Mouse (Mus musculus) kidney, adult 18-20 months (tissue): Measurements from ENCODE around the gene Uba2.
"Not testable (repeated sequence)": the region's sequence is repeated elsewhere in the genome, so short reads cannot be mapped to it uniquely, and the experiment has no call there.

Experiments used
- DNase-seq: peaks from one replicate; pipeline ENCODE4 v3.0.0; 2021

Uba2 gene

DNA sequence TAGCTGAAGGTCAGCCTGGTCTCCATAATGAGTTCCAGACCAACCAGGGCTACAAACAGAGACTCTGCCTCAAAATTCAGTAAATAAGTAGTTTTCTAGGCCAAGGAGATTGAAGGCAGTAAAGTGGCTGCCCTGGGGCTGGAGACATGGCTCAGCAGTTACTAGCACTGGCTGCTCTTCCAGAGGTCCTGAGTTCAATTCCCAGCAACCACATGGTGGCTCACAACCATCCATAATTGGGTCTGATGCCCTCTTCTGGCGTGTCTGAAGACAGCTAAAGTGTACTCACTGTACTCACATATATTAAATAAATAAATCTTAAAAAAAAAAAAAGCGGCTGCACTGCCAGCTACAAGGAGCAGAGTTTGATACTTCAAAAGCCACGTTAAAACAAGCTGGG is 3.4 kb downstream of the Uba2 start:
- no peak for DNase-seq

GRCm38 (mm10) chr7:34164671-34165070 is 4.7 kb downstream of the Uba2 start:
- no peak for DNase-seq

- no peak for DNase-seq
Observed at GRCm38 (mm10) chr7:34159167-34159566, 10.2 kb downstream of the Uba2 start.

DNA sequence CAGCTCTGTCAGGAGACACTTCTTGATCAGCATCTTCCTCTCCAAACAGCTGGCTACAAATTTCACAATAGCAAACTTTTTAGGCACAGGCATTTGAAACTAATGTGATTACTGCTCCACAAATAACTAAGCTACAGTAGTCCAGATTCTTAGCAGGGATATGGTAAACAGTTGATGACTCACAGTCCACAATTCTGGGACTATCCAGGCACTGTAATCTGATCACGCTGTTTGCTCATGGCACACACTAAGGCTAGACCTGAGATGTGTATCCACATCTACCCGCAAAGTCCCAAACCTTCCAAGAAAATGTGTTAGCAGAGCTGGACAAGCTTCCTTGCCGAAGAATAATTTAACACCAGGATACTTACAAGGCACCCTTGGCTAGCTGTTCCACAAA is 11.4 kb downstream of the Uba2 start:
- DNase-seq: no peak

DNA sequence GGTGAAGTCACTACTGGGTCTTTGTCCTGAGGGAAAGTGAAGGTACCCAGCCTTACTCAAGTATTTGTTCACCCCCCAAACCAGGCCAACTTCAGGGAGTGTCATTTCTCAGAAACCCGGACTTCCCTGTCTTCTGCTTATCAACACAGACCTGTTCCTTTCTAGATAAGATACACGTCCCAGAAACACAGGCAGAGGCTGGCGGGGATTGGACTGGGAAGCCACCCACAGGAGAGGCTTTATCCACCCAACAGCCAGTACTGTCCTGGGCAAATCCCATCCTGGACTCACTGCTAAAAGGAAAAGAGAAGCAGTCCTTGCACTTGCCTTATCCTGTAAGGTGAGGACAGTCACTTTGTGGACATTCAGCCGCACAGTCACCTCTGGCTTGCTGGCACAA is 22.2 kb downstream of the Uba2 start:
- DNase-seq: no peak

- DNase-seq: no peak
Observed at GRCm38 (mm10) chr7:34141123-34141522, 28.3 kb downstream of the Uba2 start.

- no peak for DNase-seq
Observed at GRCm38 (mm10) chr7:34139493-34139892, 29.9 kb downstream of the Uba2 start.

DNA sequence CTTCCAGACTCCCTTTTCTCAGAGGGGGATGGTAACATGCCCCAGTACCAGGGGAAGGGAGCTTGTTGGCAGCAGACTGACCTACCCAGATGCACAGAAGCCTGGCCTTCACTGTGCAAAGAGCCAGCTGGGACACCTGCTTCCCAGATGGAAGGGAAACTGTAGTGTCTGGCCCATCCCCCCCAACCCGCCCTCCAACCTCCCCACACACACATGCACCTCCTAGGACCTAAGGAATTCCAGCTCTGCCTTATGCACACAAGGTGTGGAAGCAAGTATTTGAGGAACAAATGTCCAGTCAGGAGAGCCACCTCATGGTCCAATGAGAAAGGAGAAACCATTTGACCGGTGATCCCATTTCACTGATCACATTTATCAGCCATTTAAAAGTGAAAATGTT is 35.1 kb downstream of the Uba2 start:
- DNase-seq: no peak

GRCm38 (mm10) chr7:34133117-34133762 is 36.2 kb downstream of the Uba2 start, which contains the start of gene Wtip:
Gene Wtip (minus strand): TSS chr7:34133268.
- peak; percentile 83 for DNase-seq

- DNase-seq: peak; percentile 40
Observed at GRCm38 (mm10) chr7:34132355-34133079, 36.9 kb downstream of the Uba2 start.

DNA sequence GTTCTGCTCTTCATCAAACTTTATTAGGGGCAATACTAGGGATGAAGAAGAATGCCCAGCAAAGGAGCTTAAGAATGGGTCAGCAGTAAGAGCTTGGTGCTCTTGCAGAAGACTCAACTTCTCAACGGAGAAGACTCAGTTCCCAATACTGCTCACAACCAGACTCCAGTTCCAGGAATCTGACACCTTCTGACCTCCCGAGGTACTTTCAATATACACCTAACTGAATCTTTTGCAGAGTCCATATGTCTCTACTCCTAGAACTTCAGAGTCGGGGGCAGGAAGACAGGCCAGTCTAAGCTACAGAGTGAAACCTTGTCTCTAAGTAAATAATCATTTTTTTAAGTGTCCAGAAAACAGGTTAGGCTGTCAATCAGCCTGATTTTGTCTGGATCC is 37.4 kb downstream of the Uba2 start:
- no peak for DNase-seq

GRCm38 (mm10) chr7:34131118-34131517 is 38.3 kb downstream of the Uba2 start:
- DNase-seq: no peak

DNA sequence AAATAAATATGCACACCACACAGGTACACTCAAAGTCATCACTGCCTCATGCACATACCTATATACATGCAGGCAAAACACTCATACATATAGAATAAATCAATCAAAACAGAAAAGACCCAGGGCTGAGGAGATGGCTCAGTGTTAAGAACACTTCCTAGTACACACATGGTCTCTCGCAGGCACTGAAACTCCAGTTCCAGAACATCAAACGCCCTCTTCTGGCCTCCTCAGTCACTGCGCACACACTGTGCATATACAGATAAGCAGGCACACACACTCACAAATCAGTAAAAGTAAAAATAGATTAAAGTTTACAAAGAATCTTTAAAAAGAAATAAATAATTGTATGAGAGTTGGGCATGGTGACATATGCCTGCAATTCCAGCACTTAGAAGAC is 43.1 kb downstream of the Uba2 start:
- DNase-seq: no peak

- no peak for DNase-seq
Observed at GRCm38 (mm10) chr7:34125346-34125745, 44.1 kb downstream of the Uba2 start.

DNA sequence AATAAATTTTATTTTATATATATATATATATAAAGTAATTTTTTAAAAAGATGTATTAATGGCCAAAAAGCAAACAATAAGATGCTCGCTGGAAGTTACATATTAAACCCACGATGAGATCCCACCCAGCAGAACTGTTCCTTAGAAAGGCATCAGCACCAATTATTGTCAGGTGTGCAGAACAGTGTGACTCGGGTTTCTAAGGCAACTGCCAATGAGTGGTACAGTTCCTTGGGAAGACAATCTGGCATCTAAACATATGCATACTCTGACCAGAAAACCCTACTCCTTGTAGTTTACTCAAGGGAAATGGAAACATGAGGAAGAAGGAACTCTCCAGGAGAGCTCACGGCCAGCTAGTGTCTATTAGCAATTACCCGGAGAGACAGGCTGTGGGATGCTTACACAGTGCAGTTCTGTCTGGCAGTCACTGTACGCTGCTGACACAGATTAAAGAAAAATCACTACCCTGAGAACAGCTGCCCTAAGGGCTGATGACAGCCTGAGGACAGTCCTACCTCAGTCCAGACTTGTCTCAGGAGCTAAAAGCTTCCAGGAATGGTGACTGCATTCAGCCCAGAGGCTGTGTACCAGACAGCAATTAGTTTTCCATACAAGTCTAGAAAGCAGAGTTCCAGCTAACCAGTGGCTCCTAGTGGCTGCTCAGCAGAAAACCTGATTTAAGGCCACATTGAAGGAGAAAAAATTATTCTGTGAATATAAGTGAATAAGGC is 46.2 kb downstream of the Uba2 start:
- no peak for DNase-seq

DNA sequence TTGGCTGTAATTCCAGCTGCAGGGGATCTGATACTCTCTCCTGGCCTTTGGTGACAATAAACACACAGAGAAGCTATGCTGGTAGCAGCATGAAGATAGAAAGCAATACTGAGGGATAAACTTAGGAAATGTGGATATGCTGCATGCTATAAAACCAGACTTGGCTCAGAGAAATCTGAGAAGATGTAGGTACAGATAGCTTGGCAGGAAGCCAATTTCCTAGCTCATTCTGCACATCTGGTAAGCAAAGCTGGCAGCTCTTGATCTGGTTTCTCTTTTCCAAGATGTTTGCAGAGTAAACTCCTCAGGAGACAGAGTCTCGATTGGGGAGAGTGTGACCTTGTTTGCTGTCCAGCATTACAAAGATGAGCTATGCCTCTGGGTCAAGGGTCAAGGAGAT is 48.8 kb downstream of the Uba2 start:
- DNase-seq: not testable (repeated sequence)

DNA sequence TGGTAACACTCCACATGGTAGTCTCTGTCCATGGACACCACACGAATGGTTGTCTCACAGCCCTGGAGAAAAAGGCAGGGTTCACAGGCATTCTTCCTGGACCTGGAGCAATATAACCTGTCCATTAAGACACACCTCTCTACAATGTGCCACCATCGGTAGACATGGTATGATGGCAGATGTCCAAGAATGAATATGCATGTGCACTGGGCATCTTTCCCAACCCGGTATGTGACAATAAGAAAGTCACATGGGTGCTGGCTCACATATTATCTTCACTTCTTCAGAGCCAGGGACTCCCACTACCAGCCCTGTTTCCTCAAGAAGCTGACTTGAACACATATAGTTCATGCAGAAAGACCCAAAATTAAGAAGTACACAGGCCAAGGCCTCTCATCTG is 52.8 kb downstream of the Uba2 start:
- DNase-seq: peak; percentile 21

DNA sequence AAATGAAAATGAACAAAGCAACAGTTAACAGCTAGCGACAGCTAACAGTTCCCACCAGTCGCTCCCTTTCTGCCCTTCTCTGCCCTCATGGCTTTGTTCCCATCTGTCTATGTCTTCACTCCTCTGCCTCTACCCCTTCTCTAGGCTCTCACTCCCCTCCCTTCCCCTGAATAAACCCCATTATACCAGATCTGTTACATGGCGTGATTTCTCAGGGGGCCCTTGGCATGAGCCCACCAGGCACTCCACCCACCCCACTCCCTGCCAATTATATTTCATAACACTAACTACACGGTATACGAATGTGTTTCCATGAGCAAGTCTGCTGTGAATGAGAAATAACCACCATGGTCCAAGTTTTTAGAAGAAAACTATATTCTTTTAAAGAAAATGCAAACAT is 60.2 kb downstream of the Uba2 start:
- no peak for DNase-seq

GRCm38 (mm10) chr7:34101276-34101675 is 68.1 kb downstream of the Uba2 start:
- no peak for DNase-seq

- DNase-seq: no peak
Observed at GRCm38 (mm10) chr7:34100002-34100401, 69.4 kb downstream of the Uba2 start.

- no peak for DNase-seq
Observed at GRCm38 (mm10) chr7:34094911-34095481, 74.4 kb downstream of the Uba2 start, which contains the start of gene Scgb1b30. Gene Scgb1b30 (plus strand): TSS chr7:34095431.
